Mouse (Mus musculus) C2C12 (cell line): ENCODE measurements at regions not wholly inside any gene's neighbourhood (a gene's known extent, or its start where the extent isn't known, plus 50 kb on each side); places are given as distances from the start of the nearest gene placed in this dataset.
A peak's percentile ranks its signal among the peaks of the same experiment; 100 is the strongest.

Source experiments
- H3K27me3 ChIP-seq: one replicate; pipeline ENCODE4 v1.6.1; 2011; ENCODE audit not compliant: control insufficient read depth, insufficient read depth, insufficient read length
- H3K36me3 ChIP-seq: one replicate; pipeline ENCODE4 v1.6.1; 2011; ENCODE audit not compliant: control insufficient read depth, insufficient read depth
- H3K4me3 ChIP-seq: one replicate; pipeline ENCODE4 v1.5.1; 2011; ENCODE audit warnings: mild to moderate bottlenecking, control low read depth; ENCODE audit not compliant: poor library complexity, insufficient read depth, severe bottlenecking
- H3K79me2 ChIP-seq: one replicate; pipeline ENCODE4 v1.6.1; 2011; ENCODE audit not compliant: control insufficient read depth, insufficient read depth
- H3K79me3 ChIP-seq: one replicate; pipeline ENCODE4 v1.6.1; 2011; ENCODE audit warnings: low read depth, control low read depth
- H3ac ChIP-seq: one replicate; pipeline ENCODE3; 2011; ENCODE audit warnings: low read depth; ENCODE audit not compliant: control insufficient read depth, insufficient read length
- CEBPB ChIP-seq: IDR thresholded peaks from one replicate; pipeline ENCODE4 v1.6.1; 2011; ENCODE audit warnings: low read depth, mild to moderate bottlenecking, control low read depth, moderate library complexity
- CTCF ChIP-seq: IDR thresholded peaks from one replicate; pipeline ENCODE4 v1.5.1; 2011; ENCODE audit not compliant: control insufficient read depth, insufficient read depth, insufficient read length
- FOSL1 ChIP-seq: IDR thresholded peaks from one replicate; pipeline ENCODE4 v1.8.0; 2011; ENCODE audit warnings: mild to moderate bottlenecking, low read length; ENCODE audit not compliant: poor library complexity, insufficient read depth, severe bottlenecking
- MAX ChIP-seq: IDR thresholded peaks from one replicate; pipeline ENCODE4 v1.6.1; 2011; ENCODE audit warnings: mild to moderate bottlenecking, control low read depth
- MYOD1 ChIP-seq: IDR thresholded peaks from one replicate; pipeline ENCODE4 v1.6.1; 2011; ENCODE audit warnings: low read depth; ENCODE audit not compliant: control insufficient read depth, insufficient read length
- MYOG ChIP-seq: IDR thresholded peaks from one replicate; pipeline ENCODE4 v1.6.1; 2011; ENCODE audit not compliant: control insufficient read depth, insufficient read length; ENCODE audit errors: extremely low read depth
- USF1 ChIP-seq: IDR thresholded peaks from one replicate; pipeline ENCODE4 v1.6.1; 2011; ENCODE audit warnings: low read depth, mild to moderate bottlenecking, control low read depth, moderate library complexity

- Histone ChIP-seq H3K4me3 (no peak overlapping the region), H3K36me3 (no peaks in the 10 kb centered on the region), H3K79me3 (no peaks in the 10 kb centered on the region), H3ac (no peak overlapping the region), H3K27me3 (no peaks in the 10 kb centered on the region), H3K79me2 (no peaks in the 10 kb centered on the region)
- TF ChIP-seq CTCF (no peak), CEBPB (no peak), MYOG (no peak), MAX (no peak), USF1 (no peak), FOSL1 (no peak), MYOD1 (no peak)
Observed at GRCm38 (mm10) chr4:105429381-105430100, 272.4 kb downstream of the Plpp3 start.

GRCm38 (mm10) chr4:105432461-105432860, 275.3 kb downstream of the Plpp3 start:
- no peak overlapping the region for H3ac ChIP-seq
- no peaks in the 10 kb centered on the region for H3K36me3 ChIP-seq
- H3K79me2 ChIP-seq, result no peaks in the 10 kb centered on the region
- H3K27me3 ChIP-seq, result no peaks in the 10 kb centered on the region
- H3K79me3 ChIP-seq, result no peaks in the 10 kb centered on the region
- no peak overlapping the region for H3K4me3 ChIP-seq
- TF ChIP-seq USF1 (peak; percentile 47), MAX (no peak)

- H3ac ChIP-seq, result no peak overlapping the region
- no peak for TF ChIP-seq FOSL1
- no peak for TF ChIP-seq MAX
- no peak for TF ChIP-seq MYOD1
- TF ChIP-seq USF1, result no peak
- no peak for TF ChIP-seq CEBPB
- no peak for TF ChIP-seq CTCF
- TF ChIP-seq MYOG, result no peak
- H3K79me2 ChIP-seq, result no peaks in the 10 kb centered on the region
- no peaks in the 10 kb centered on the region for H3K79me3 ChIP-seq
- no peak overlapping the region for H3K4me3 ChIP-seq
- no peaks in the 10 kb centered on the region for H3K27me3 ChIP-seq
- no peaks in the 10 kb centered on the region for H3K36me3 ChIP-seq
Observed at GRCm38 (mm10) chr4:105437141-105437540, 280.0 kb downstream of the Plpp3 start.

GRCm38 (mm10) chr4:105449046-105449860, 292.1 kb downstream of the Plpp3 start:
- H3K27me3 ChIP-seq, result no peaks in the 10 kb centered on the region
- H3K79me2 ChIP-seq, result no peaks in the 10 kb centered on the region
- H3ac ChIP-seq, result no peak overlapping the region
- H3K79me3 ChIP-seq, result no peaks in the 10 kb centered on the region
- no peaks in the 10 kb centered on the region for H3K36me3 ChIP-seq
- H3K4me3 ChIP-seq, result no peak overlapping the region
- TF ChIP-seq MAX, result no peak
- no peak for TF ChIP-seq CTCF
- no peak for TF ChIP-seq MYOD1
- no peak for TF ChIP-seq FOSL1
- TF ChIP-seq CEBPB, result no peak
- TF ChIP-seq USF1, result no peak
- TF ChIP-seq MYOG, result no peak

- no peaks in the 10 kb centered on the region for H3K79me2 ChIP-seq
- H3ac ChIP-seq, result no peak overlapping the region
- H3K4me3 ChIP-seq, result no peak overlapping the region
- no peaks in the 10 kb centered on the region for H3K36me3 ChIP-seq
- TF ChIP-seq FOSL1 (peak; percentile 28), CEBPB (no peak), MYOD1 (no peak), MAX (no peak), CTCF (no peak), USF1 (peak; percentile 0), MYOG (no peak)
- no peaks in the 10 kb centered on the region for H3K27me3 ChIP-seq
- no peaks in the 10 kb centered on the region for H3K79me3 ChIP-seq
Observed at GRCm38 (mm10) chr4:105450881-105451280, 293.7 kb downstream of the Plpp3 start.

- Histone ChIP-seq H3K79me2 (no peaks in the 10 kb centered on the region), H3ac (no peak overlapping the region), H3K4me3 (no peak overlapping the region), H3K79me3 (no peaks in the 10 kb centered on the region), H3K36me3 (no peaks in the 10 kb centered on the region), H3K27me3 (no peaks in the 10 kb centered on the region)
- TF ChIP-seq MYOD1 (no peak), USF1 (no peak), MAX (no peak)
Observed at GRCm38 (mm10) chr4:105451871-105452270, 294.7 kb downstream of the Plpp3 start.
